Mouse (Mus musculus) liver, postnatal 0 days (tissue): ENCODE measurements around the gene Cass4. TPM values are rescaled to one million over a fixed set of nuclear protein-coding genes. Genes with fewer than 3 reads are reported as not detected.
A peak's percentile ranks its signal among the peaks of the same experiment; 100 is the strongest.

Experiments used
- ATAC-seq: fragments of 200-750 bp; cut with Nextera tagmentation; 2 replicates; pipeline ENCODE4 v1.8.0; 2017; ENCODE audit warnings: mild to moderate bottlenecking, moderate library complexity
- DNase-seq: peaks from one replicate; pipeline ENCODE4 v3.0.0-alpha.2; 2016
- H3K27ac ChIP-seq: fragments of 300-500 bp; sonication (generic); 2 replicates; pipeline ENCODE4 v1.5.1; 2014; ENCODE audit warnings: antibody characterized with exemption, moderate library complexity, mild to moderate bottlenecking, low read depth
- H3K27me3 ChIP-seq: fragments of 300-500 bp; sonication (generic); 2 replicates; pipeline ENCODE4 v1.6.1; 2014; ENCODE audit warnings: low read length, control low read depth, mixed read lengths; ENCODE audit not compliant: insufficient read depth
- H3K36me3 ChIP-seq: fragments of 300-500 bp; sonication (generic); replicated peaks from 2 replicates; pipeline ENCODE4 v1.6.1; 2014; ENCODE audit warnings: mild to moderate bottlenecking, control low read depth, low read length, moderate library complexity, mixed read lengths; ENCODE audit not compliant: insufficient read depth
- H3K4me1 ChIP-seq: fragments of 300-500 bp; sonication (generic); 2 replicates; pipeline ENCODE4 v1.6.1; 2014; ENCODE audit warnings: antibody characterized with exemption, mild to moderate bottlenecking, control low read depth; ENCODE audit not compliant: insufficient read depth
- H3K4me2 ChIP-seq: fragments of 300-500 bp; sonication (generic); 2 replicates; pipeline ENCODE4 v1.6.1; 2014; ENCODE audit warnings: low read depth, mild to moderate bottlenecking, low read length, moderate library complexity, mixed read lengths
- H3K4me3 ChIP-seq: fragments of 300-500 bp; sonication (generic); 2 replicates; pipeline ENCODE4 v1.5.1; 2014; ENCODE audit warnings: low read depth, low read length
- H3K9ac ChIP-seq: fragments of 300-500 bp; sonication (generic); replicated peaks from 2 replicates; pipeline ENCODE4 v1.6.1; 2014; ENCODE audit warnings: mild to moderate bottlenecking, moderate library complexity
- H3K9me3 ChIP-seq: fragments of 300-500 bp; sonication (generic); 2 replicates; pipeline ENCODE4 v1.6.1; 2016; ENCODE audit warnings: mild to moderate bottlenecking, control low read depth, low read length, mixed read lengths
- CTCF ChIP-seq: sonication (generic); IDR thresholded peaks from 2 replicates; pipeline ENCODE4 v1.5.1; 2016; ENCODE audit warnings: antibody characterized with exemption, low read depth
- EP300 ChIP-seq: IDR thresholded peaks from 2 replicates; pipeline ENCODE4 v1.6.1; 2016; ENCODE audit warnings: antibody characterized with exemption, low read depth, mild to moderate bottlenecking
- WGBS: fragments of 180-500 bp; shearing (Covaris S2); extraction: QIAGEN DNeasy Blood & Tissue Kit; methylation state at CpG from one replicate; pipeline ENCODE4 v1.1.7; 2014; ENCODE audit not compliant: insufficient replicate concordance; 5-methylcytosine and 5-hydroxymethylcytosine counted together
- polyA plus RNA-seq: library from polyadenylated mRNA; unstranded; fragments of >200 nt; fragmentation: Nextera tagmentation; extraction: Ambion mirVana; gene quantifications from 2 replicates; pipeline ENCODE4 v1.2.1, GENCODE M21; 2015

Cass4 gene
- polyA plus RNA-seq, 1 experiment from 2014 or later, result 0.72 TPM

DNA sequence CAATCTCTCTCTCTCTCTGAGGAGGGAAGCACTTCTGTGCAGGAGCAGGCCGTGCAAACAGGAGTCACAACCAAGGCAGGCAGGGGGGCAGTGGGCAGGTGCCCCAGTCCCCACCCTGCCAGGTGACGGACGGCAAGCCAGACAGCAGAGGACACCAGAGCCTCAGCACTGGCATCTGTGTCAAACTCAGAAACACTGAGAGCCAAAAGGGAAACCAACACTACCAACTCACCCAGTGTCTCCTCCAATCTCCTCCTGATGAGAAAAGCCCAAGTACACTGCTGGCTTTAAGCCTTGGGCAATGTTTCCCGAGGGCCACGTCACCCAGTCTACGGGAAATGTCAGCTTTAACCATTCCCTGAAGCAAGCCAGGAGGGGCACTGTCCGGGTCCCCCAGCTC is 30.4 kb upstream of the Cass4 start:
- Histone ChIP-seq H3K4me1 (peaks cover 3% of the 10 kb centered on the region; the same call in 1 of the 2 replicates), H3K27me3 (no peaks in the 10 kb centered on the region), H3K9me3 (no peaks in the 10 kb centered on the region), H3K9ac (no peak overlapping the region), H3K4me2 (no peak overlapping the region), H3K4me3 (no peak overlapping the region), H3K36me3 (peaks cover 91% of the 10 kb centered on the region), H3K27ac (no peak overlapping the region)
- no peak for DNase-seq
- ATAC-seq, result no peak
- TF ChIP-seq EP300 (no peak), CTCF (no peak)
- 89% methylated on average over 7 of the region's 7 CpGs for WGBS

DNA sequence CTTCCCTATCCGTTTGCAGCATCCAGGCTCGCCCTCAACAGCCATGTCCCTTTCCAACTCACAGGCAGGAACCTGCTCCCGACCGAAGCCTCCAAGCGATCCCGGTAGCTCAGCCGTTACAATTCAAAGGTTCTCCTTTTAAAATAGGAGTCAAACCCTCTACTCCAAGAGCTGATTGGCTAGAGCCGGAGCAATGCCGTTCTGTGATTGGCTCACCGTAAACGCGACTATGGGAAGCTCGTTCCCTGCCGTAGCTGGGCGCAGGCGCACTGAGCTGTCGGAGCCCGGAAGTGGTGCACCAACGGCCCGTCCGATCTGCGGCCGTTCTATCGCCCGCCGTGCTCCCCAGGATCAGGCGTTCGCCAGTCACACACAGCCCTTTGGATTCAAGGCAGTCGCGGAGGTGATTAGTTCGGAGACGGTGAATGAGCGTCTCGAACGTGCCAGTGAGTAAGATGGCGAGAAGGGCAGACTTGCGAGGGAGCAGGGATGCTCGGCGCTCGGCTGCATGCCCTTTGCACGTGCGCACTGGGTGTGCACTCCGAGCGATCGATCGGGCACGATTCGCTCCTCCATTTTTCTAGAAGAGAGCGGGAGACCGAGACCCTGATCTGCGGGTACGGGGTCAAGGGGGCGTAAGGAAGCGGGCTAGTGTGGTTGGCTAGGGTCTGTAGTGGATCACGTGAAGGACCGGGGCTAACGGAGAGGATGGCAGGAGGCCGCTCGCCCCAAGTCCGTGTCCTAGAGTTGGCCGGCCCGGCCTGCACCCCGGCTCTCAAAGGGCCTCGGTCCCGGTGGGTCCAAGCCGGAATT is 23.0 kb upstream of the Cass4 start, which contains the start of the genes Aurka and Cstf1:
Gene Aurka (minus strand): TSS at position 125 of the 813 bp plus-strand sequence.
Gene Cstf1 (plus strand): TSS at position 271 of the 813 bp plus-strand sequence.
- H3K4me3 ChIP-seq, result peak within 1 kb of the TSS; percentile 85
- peaks cover 9% of the 10 kb centered on the region; the same call in 1 of the 2 replicates for H3K4me1 ChIP-seq
- H3K27me3 ChIP-seq, result no peaks in the 10 kb centered on the region
- H3K36me3 ChIP-seq, result peaks cover 52% of the 10 kb centered on the region
- H3K27ac ChIP-seq, result peak within 1 kb of the TSS; percentile 86
- under 1% methylated on average over 66 of the region's 66 CpGs for WGBS
- peak; percentile 98 for ATAC-seq
- H3K4me2 ChIP-seq, result peak within 1 kb of the TSS; percentile 80
- TF ChIP-seq CTCF (no peak), EP300 (peak; percentile 66; the same call in 1 of the 2 replicates)
- H3K9me3 ChIP-seq, result no peaks in the 10 kb centered on the region
- peak; percentile 95 for DNase-seq
- H3K9ac ChIP-seq, result peak within 1 kb of the TSS; percentile 90

GRCm38 (mm10) chr2:172371258-172371657 is 22.3 kb upstream of the Cass4 start:
- H3K4me3 ChIP-seq, result peak overlapping the region; percentile 85
- TF ChIP-seq EP300 (no peak), CTCF (no peak)
- H3K27me3 ChIP-seq, result no peaks in the 10 kb centered on the region
- H3K4me2 ChIP-seq, result peak overlapping the region; percentile 80
- no peak for ATAC-seq
- peak overlapping the region; percentile 90 for H3K9ac ChIP-seq
- WGBS, result under 1% methylated on average over 11 of the region's 11 CpGs
- DNase-seq, result no peak
- peak overlapping the region; percentile 86 for H3K27ac ChIP-seq
- peaks cover 9% of the 10 kb centered on the region; the same call in 1 of the 2 replicates for H3K4me1 ChIP-seq
- no peaks in the 10 kb centered on the region for H3K9me3 ChIP-seq
- peaks cover 58% of the 10 kb centered on the region for H3K36me3 ChIP-seq

DNA sequence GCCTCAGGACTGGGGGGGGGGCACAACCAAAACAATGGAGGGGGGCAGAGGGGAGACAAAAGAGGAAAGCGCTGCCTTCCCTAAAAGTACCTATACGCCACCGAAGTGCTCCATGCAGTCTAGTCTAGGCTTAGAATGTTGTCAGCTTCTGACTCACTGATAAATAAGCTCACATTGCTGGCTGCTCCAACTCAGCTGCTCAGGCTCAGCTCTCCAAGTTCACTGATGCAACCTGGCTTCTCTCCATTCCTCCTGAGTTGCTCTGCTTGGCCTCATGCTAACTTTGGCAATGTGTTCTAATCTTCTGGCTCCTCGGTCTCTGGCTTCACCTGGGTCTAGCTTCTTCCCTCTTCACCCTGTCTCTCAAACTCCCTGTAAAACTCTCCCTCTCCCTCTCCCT is 17.0 kb upstream of the Cass4 start:
- 87% methylated on average over 4 of the region's 4 CpGs for WGBS
- Histone ChIP-seq H3K27me3 (no peaks in the 10 kb centered on the region), H3K27ac (no peak overlapping the region), H3K4me3 (no peak overlapping the region), H3K36me3 (peaks cover 79% of the 10 kb centered on the region), H3K4me1 (peaks cover 4% of the 10 kb centered on the region; the same call in 1 of the 2 replicates), H3K9me3 (no peaks in the 10 kb centered on the region), H3K9ac (no peak overlapping the region), H3K4me2 (no peak overlapping the region)
- DNase-seq (no peak), ATAC-seq (no peak)
- TF ChIP-seq EP300 (no peak), CTCF (no peak)

DNA sequence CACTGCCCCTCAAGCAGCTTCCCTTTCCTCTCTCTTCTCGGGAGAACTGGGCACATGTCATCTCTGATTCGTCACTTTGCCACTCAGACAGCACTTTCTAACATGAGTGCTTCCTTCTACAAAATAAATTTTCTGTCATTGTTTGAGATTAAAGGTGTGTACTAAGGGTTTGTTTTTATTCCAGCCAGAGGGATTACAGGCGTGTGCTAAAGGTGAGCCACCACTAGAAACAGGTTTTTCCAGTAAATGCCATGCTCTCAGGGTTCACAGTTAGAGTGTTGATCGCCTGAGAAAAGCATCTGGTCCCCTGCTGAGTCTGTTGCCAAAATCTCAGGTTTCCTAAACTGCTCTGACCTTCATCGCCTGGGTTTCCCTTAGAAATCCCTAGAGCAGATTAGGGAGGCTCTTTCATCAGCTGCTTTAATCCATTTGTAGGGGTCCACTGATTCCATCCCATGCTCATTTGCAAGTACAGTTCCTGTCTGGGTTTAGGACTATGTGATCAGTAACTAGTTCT is 16.5 kb upstream of the Cass4 start:
- DNase-seq (no peak), ATAC-seq (no peak)
- 71% methylated on average over 5 of the region's 5 CpGs for WGBS

GRCm38 (mm10) chr2:172378332-172378731 is 15.3 kb upstream of the Cass4 start:
- 60% methylated on average over 7 of the region's 7 CpGs for WGBS
- ATAC-seq, result peak; percentile 66
- TF ChIP-seq EP300 (no peak), CTCF (peak; percentile 86)
- Histone ChIP-seq H3K36me3 (peaks cover 81% of the 10 kb centered on the region), H3K9me3 (no peaks in the 10 kb centered on the region), H3K4me1 (no peaks in the 10 kb centered on the region), H3K27ac (no peak overlapping the region), H3K27me3 (no peaks in the 10 kb centered on the region), H3K4me2 (no peak overlapping the region), H3K4me3 (no peak overlapping the region), H3K9ac (no peak overlapping the region)
- DNase-seq, result peak; percentile 74

More for the DNA sequence above, 16.5 kb upstream of the Cass4 start:
- TF ChIP-seq EP300 (no peak), CTCF (no peak)
- Histone ChIP-seq H3K4me2 (no peak overlapping the region), H3K9me3 (no peaks in the 10 kb centered on the region), H3K36me3 (peaks cover 83% of the 10 kb centered on the region), H3K9ac (no peak overlapping the region), H3K27me3 (no peaks in the 10 kb centered on the region), H3K4me3 (no peak overlapping the region), H3K4me1 (no peaks in the 10 kb centered on the region), H3K27ac (no peak overlapping the region)
